9 mouse cellular contexts compared by ENCODE assay signal in the genomic region with DNA sequence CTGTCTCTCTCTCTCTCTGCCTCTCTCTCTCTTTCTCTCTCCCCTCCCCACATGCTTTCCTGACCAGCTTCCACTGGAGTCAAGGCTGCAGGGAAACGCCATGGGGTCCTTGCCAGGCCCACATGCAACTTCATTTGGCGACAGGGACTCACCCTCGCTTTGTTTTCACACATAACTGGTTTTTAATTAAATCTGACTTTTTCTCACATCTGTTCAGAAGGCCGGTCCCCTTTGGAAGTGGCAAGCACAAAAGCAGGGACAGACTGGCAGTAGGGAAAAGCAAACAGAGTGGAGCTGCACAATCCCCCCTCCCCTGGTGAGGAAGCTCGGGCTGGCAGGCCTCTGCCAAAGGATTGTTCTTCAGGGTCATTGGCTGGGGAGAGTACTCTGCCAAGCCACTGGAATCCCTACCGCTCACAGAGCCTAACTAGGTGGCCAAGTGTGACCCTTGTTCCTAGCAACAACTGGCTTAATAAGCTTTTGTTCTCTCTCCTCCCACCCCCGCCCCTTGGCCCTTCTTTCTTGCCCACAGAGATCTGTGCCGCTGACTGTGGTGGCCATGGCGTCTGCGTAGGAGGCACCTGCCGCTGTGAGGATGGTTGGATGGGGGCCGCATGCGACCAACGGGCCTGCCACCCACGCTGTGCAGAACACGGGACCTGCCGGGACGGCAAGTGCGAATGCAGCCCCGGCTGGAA.
DNase-seq lines count a peak whose midpoint lies in the region; ATAC-seq and TF ChIP-seq lines count a peak whose summit lies in the region.
"Had no signal": no experiment of that assay in that cellular context is flagged by ENCODE, and none has a peak within 500 bp of the region (broad histone marks: within the 10 kb centered on the region; RNA-seq: fewer than 3 reads in every experiment).

No protein-coding gene starts in this region.

- peak overlapping the region; percentile 86 for H3K27ac ChIP-seq in embryonic facial prominence, embryonic 15.5 days (replicated peaks)
- H3K27ac ChIP-seq in hindbrain, embryonic 12.5 days, result peak overlapping the region; percentile 88
- H3K27ac ChIP-seq in neural tube, embryonic 13.5 days (replicated peaks), result peak overlapping the region; percentile 85

- H3K4me1 ChIP-seq in E14TG2a.4 (replicated peaks; ENCODE audit: low read depth, low read length), result peaks cover 20% of the 10 kb centered on the region; the same call in 1 of the 2 replicates
- peaks cover 44% of the 10 kb centered on the region for H3K4me1 ChIP-seq in embryonic facial prominence, embryonic 15.5 days
- peaks cover 48% of the 10 kb centered on the region for H3K4me1 ChIP-seq in hindbrain, embryonic 12.5 days
- H3K4me1 ChIP-seq in neural tube, embryonic 13.5 days (replicated peaks), result peaks cover 64% of the 10 kb centered on the region
- H3K4me1 ChIP-seq: megakaryocyte, embryonic 14.5 days had no signal

- no peaks in the 10 kb centered on the region for H3K36me3 ChIP-seq in E14TG2a.4 (ENCODE audit: insufficient read depth, low read length)
- no peaks in the 10 kb centered on the region for H3K36me3 ChIP-seq in embryonic facial prominence, embryonic 15.5 days
- no peaks in the 10 kb centered on the region for H3K36me3 ChIP-seq in hindbrain, embryonic 12.5 days
- 0 out of 2 replicates have a peak, but pooled peaks cover 5% of the 10 kb centered on the region for H3K36me3 ChIP-seq in neural tube, embryonic 13.5 days

- peaks cover 6% of the 10 kb centered on the region; the same call in 1 of the 2 replicates for H3K27me3 ChIP-seq in E14TG2a.4 (ENCODE audit: insufficient read depth, low read length)
- no peaks in the 10 kb centered on the region for H3K27me3 ChIP-seq in embryonic facial prominence, embryonic 15.5 days
- 0 out of 2 replicates have a peak, but pooled peaks cover 3% of the 10 kb centered on the region for H3K27me3 ChIP-seq in hindbrain, embryonic 12.5 days
- no peaks in the 10 kb centered on the region; the same call in 1 of the 2 replicates for H3K27me3 ChIP-seq in neural tube, embryonic 13.5 days

- DNase-seq in adrenal gland, adult (ENCODE audit: inconsistent age in 2 of 2, low spot score in 1 of 2), result peak; percentile 79 to 90
- DNase-seq in layer of hippocampus, postnatal 14 days (ENCODE audit: low spot score in 2 of 2), result peak; percentile 55 to 78
- no peak for DNase-seq in urinary bladder, postnatal 36 days (ENCODE audit: low spot score in 2 of 2)
- DNase-seq in urinary bladder, adult 18-20 months (ENCODE audit: low spot score in 2 of 2), result no peak

- H3K4me2 ChIP-seq in embryonic facial prominence, embryonic 15.5 days (replicated peaks), result peak overlapping the region; percentile 12
- peak overlapping the region; percentile 35; the same call in 1 of the 2 replicates for H3K4me2 ChIP-seq in hindbrain, embryonic 12.5 days (replicated peaks)
- H3K4me2 ChIP-seq in neural tube, embryonic 13.5 days, result peak overlapping the region; percentile 40

- H3K9ac ChIP-seq in embryonic facial prominence, embryonic 15.5 days, result no peak overlapping the region
- H3K9ac ChIP-seq in hindbrain, embryonic 12.5 days, result no peak overlapping the region
- H3K9ac ChIP-seq in neural tube, embryonic 13.5 days, result peak overlapping the region; percentile 41; the same call in 1 of the 2 replicates

- no peaks in the 10 kb centered on the region for H3K9me3 ChIP-seq in E14TG2a.4 (ENCODE audit: low read length)
- H3K9me3 ChIP-seq in embryonic facial prominence, embryonic 15.5 days (replicated peaks), result no peaks in the 10 kb centered on the region
- no peaks in the 10 kb centered on the region for H3K9me3 ChIP-seq in hindbrain, embryonic 12.5 days (replicated peaks)
- H3K9me3 ChIP-seq in neural tube, embryonic 13.5 days, result no peaks in the 10 kb centered on the region
- H3K9me3 ChIP-seq: megakaryocyte, embryonic 14.5 days had no signal

- WGBS in embryonic facial prominence, embryonic 15.5 days, result 58% methylated on average over 20 of the region's 20 CpGs
- 22% methylated on average over 20 of the region's 20 CpGs for WGBS in hindbrain, embryonic 12.5 days
- 20% methylated on average over 20 of the region's 20 CpGs for WGBS in neural tube, embryonic 13.5 days

- no peak for TF ChIP-seq CTCF in E14TG2a.4 (conservative IDR thresholded peaks at IDR 0.05; ENCODE audit: low read length)

- H3K4me3 ChIP-seq in E14TG2a.4 (replicated peaks; ENCODE audit: low read length), result peak overlapping the region; percentile 73
- no peak overlapping the region for H3K4me3 ChIP-seq in embryonic facial prominence, embryonic 15.5 days (replicated peaks)
- H3K4me3 ChIP-seq in hindbrain, embryonic 12.5 days, result no peak overlapping the region
- H3K4me3 ChIP-seq in neural tube, embryonic 13.5 days, result no peak overlapping the region; the same call in 1 of the 2 replicates
- H3K4me3 ChIP-seq: megakaryocyte, embryonic 14.5 days had no signal

- ATAC-seq in embryonic facial prominence, embryonic 15.5 days (ENCODE audit: insufficient number of reproducible peaks, low FRiP score, low TSS enrichment, low read depth), result peak; percentile 52
- peak; percentile 90 for ATAC-seq in hindbrain, embryonic 12.5 days (ENCODE audit: low FRiP score)
- ATAC-seq in neural tube, embryonic 13.5 days (ENCODE audit: low read depth), result peak; percentile 91

Comparison
In these comparisons a context has a peak if more than half of its experiments do, and no peak if none do; other contexts are left out.
1. DNase-seq: peak in adrenal gland, adult (2 of 2) and layer of hippocampus, postnatal 14 days (2 of 2); none in urinary bladder, postnatal 36 days (0 of 2) and urinary bladder, adult 18-20 months (0 of 2).
2. Peak in every context shown above with its lines, with median percentiles within 50 percentile points of each other: ATAC-seq, H3K27ac ChIP-seq and H3K4me2 ChIP-seq.